Mouse (Mus musculus) ES-Bruce4 (cell line): ENCODE data around the gene Krt34.

ENCODE experiments used
- CTCF ChIP-seq: IDR thresholded peaks from one replicate; pipeline ENCODE4 v1.8.1; 2011; ENCODE audit warnings: low read depth, low read length
- EP300 ChIP-seq: IDR thresholded peaks from 2 replicates; pipeline ENCODE4 v1.6.1; 2011; ENCODE audit warnings: low read depth, low read length; ENCODE audit not compliant: insufficient read depth
- POLR2A ChIP-seq: IDR thresholded peaks from one replicate; pipeline ENCODE4 v1.8.1; 2011; ENCODE audit warnings: low read length; ENCODE audit not compliant: insufficient read depth

DNA sequence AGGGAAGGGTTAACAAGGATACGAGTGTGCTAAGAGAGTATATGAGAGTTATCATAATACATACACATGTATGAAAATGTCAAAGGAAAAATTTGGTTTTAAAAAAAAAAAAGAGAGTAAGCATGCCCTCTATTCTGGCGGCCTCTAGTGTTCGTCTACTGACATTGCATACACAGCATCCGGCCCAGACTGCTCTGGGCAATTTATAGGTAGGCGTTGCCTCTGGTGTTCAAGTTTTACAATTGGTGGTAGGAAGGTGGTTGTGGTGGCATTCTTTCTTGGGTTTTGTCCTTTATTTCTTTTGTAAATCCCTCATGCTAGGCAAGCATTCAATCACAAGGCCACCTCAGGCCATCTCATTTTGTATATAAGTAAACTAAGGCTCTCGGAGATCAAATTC lies 36.5 kb downstream of the Krt34 start:
- TF ChIP-seq CTCF (peak; percentile 60), EP300 (no peak), POLR2A (no peak)
